Mouse (Mus musculus) cerebellum, postnatal 25 days (tissue): Measurements from ENCODE around the gene Gtpbp6.
"Not testable (repeated sequence)": the region's sequence is repeated elsewhere in the genome, so short reads cannot be mapped to it uniquely, and the experiment has no call there.

Experiments used
- DNase-seq, 2 experiments: peaks; one replicate each; pipeline ENCODE4 v3.0.0; 2021; ENCODE audit warnings: mixed read lengths in 2 of 2

Gtpbp6 gene

GRCm38 (mm10) chr5:110099656-110100580 lies 8.1 kb downstream of the Gtpbp6 start, which contains the start of gene Plcxd1:
Gene Plcxd1 (plus strand): TSS chr5:110099969.
- DNase-seq: peak in 1 of 2 experiments; percentile 7

GRCm38 (mm10) chr5:110098991-110099477 lies 9.0 kb downstream of the Gtpbp6 start:
- peak; percentile 13 to 21 for DNase-seq

- DNase-seq: no peak
These were observed 13.2 kb downstream of the Gtpbp6 start for GRCm38 (mm10) chr5:110094847-110095213.

GRCm38 (mm10) chr5:110094030-110094846 lies 13.8 kb downstream of the Gtpbp6 start, which contains the start of gene Gm35315:
Gene Gm35315 (minus strand): TSS chr5:110094420.
- peak; percentile 85 to 88 for DNase-seq

- no peak for DNase-seq
These were observed 16.5 kb downstream of the Gtpbp6 start for GRCm38 (mm10) chr5:110091546-110091945.

GRCm38 (mm10) chr5:110086161-110086866 lies 21.7 kb downstream of the Gtpbp6 start:
- DNase-seq: no peak

GRCm38 (mm10) chr5:110082961-110083360 lies 25.0 kb downstream of the Gtpbp6 start:
- DNase-seq: no peak

GRCm38 (mm10) chr5:110072413-110072812 lies 35.6 kb downstream of the Gtpbp6 start, which contains the start of gene Gm17655:
Gene Gm17655 (minus strand): TSS chr5:110072513.
- DNase-seq: not testable (repeated sequence)

DNA sequence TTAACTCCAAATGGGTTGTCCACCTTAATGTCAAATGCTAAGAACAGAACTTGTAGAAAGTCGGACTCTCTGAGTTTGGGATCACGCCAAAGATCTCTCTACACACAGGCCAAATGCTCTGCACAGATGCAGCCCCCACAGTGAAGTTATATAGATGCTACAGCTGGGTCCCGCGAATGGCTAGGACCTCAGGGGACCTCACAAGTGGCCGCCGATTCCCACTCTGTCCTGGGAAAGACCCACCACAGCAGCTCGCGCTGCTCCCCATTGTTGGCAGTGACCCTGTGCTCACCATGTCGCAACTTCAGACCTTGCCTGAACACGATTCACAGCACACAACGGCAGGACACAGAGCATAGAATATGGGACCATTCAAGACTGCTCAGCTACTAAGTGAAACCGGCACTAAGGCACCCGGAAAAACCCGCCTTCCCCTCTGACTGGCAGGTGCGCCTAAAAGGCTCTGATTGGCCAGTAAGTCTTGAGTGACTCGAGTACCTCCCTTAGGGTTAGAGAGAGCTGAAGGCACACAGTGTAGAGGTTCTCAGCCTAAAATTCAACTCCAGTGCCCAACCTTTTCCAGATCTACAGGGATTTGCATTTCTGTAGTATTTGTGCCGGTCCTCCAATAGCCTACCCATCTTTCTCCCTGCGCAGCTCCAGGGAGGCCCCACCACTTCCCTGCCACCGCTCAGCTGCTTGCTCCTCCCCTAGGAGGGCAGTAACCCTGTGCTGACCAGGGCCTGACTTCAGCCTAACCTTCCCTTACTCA lies 50.2 kb downstream of the Gtpbp6 start:
- peak; percentile 83 to 87 for DNase-seq
